9 mouse cellular contexts compared by ENCODE assay signal in genomic region chr8:105661167-105661566, GRCm38 (mm10). TPM values are rescaled to one million over a fixed set of nuclear protein-coding genes. Genes with fewer than 3 reads are reported as not detected.
DNase-seq lines count a peak whose midpoint lies in the region; ATAC-seq and TF ChIP-seq lines count a peak whose summit lies in the region.
"Had no signal": no experiment of that assay in that cellular context is flagged by ENCODE, and none has a peak within 500 bp of the region (broad histone marks: within the 10 kb centered on the region; RNA-seq: fewer than 3 reads in every experiment).

No protein-coding gene starts in this region.

- H3K4me3 ChIP-seq in liver, postnatal 0 days (ENCODE audit: low read depth, low read length): no peak overlapping the region
- H3K4me3 ChIP-seq in midbrain, embryonic 13.5 days (replicated peaks): no peak overlapping the region
- H3K4me3 ChIP-seq: neural tube, embryonic 13.5 days had no signal

- no peaks in the 10 kb centered on the region for H3K9me3 ChIP-seq in liver, postnatal 0 days (ENCODE audit: low read length)
- H3K9me3 ChIP-seq in midbrain, embryonic 13.5 days: no peaks in the 10 kb centered on the region
- H3K9me3 ChIP-seq: neural tube, embryonic 13.5 days had no signal

- H3K4me2 ChIP-seq in liver, postnatal 0 days (ENCODE audit: low read depth, low read length): no peak overlapping the region
- H3K4me2 ChIP-seq in midbrain, embryonic 13.5 days (replicated peaks): no peak overlapping the region
- H3K4me2 ChIP-seq: neural tube, embryonic 13.5 days had no signal

- H3K27ac ChIP-seq in liver, postnatal 0 days (ENCODE audit: low read depth): no peak overlapping the region
- H3K27ac ChIP-seq in midbrain, embryonic 13.5 days: no peak overlapping the region
- H3K27ac ChIP-seq: neural tube, embryonic 13.5 days had no signal

- TF ChIP-seq EP300 in liver, postnatal 0 days (IDR thresholded peaks at IDR 0.05; ENCODE audit: low read depth): no peak

- peaks cover 30% of the 10 kb centered on the region for H3K36me3 ChIP-seq in liver, postnatal 0 days (replicated peaks; ENCODE audit: insufficient read depth, low read length)
- H3K36me3 ChIP-seq in midbrain, embryonic 13.5 days: peaks cover 23% of the 10 kb centered on the region

- H3K4me1 ChIP-seq in liver, postnatal 0 days (ENCODE audit: insufficient read depth): no peaks in the 10 kb centered on the region
- H3K4me1 ChIP-seq in midbrain, embryonic 13.5 days (replicated peaks): peaks cover 6% of the 10 kb centered on the region; the same call in 1 of the 2 replicates
- H3K4me1 ChIP-seq: neural tube, embryonic 13.5 days had no signal

- no peak for ATAC-seq in liver, postnatal 0 days
- peak; percentile 85 for ATAC-seq in common myeloid progenitor, adult 5-6 weeks (replicated peaks; ENCODE audit: low read depth, poor library complexity, severe bottlenecking)
- no peak for ATAC-seq in midbrain, embryonic 13.5 days

- peak; percentile 63 for TF ChIP-seq CTCF in liver, postnatal 0 days (IDR thresholded peaks at IDR 0.05; ENCODE audit: low read depth)

- DNase-seq in embryo, embryonic 10 days (ENCODE audit: low spot score): peak; percentile 60
- no peak for DNase-seq in embryo, embryonic 9.5 days (ENCODE audit: extremely low spot score)
- DNase-seq in liver, postnatal 0 days: no peak
- no peak for DNase-seq in liver
- DNase-seq in naive thymus-derived CD4-positive, alpha-beta T cell, adult 2 months (ENCODE audit: low read depth): peak; percentile 75
- no peak for DNase-seq in ovary, postnatal 10 days (ENCODE audit: low spot score)

- WGBS in liver, postnatal 0 days (ENCODE audit: insufficient replicate concordance): 70% methylated on average over 3 of the region's 3 CpGs
- WGBS in midbrain, embryonic 13.5 days: 89% methylated on average over 3 of the region's 3 CpGs

- no peak overlapping the region for H3K9ac ChIP-seq in liver, postnatal 0 days (replicated peaks)
- H3K9ac ChIP-seq in midbrain, embryonic 13.5 days (replicated peaks): no peak overlapping the region
- H3K9ac ChIP-seq: neural tube, embryonic 13.5 days had no signal

- no peaks in the 10 kb centered on the region for H3K27me3 ChIP-seq in liver, postnatal 0 days (ENCODE audit: insufficient read depth, low read length)
- no peaks in the 10 kb centered on the region for H3K27me3 ChIP-seq in midbrain, embryonic 13.5 days
- H3K27me3 ChIP-seq: neural tube, embryonic 13.5 days had no signal

RNA-seq across cellular contexts. Expression of gene Agrp, which starts 24.0 kb away (rescaled TPM):
- 0.17 TPM in 1 of 2 replicates, not detected in the other for polyA plus RNA-seq in liver, postnatal 0 days (2015; fragmentation: Nextera tagmentation; extraction: Ambion mirVana)
- not detected in 2 replicates for total RNA-seq in common myeloid progenitor, adult 5-6 weeks (2017)
- polyA plus RNA-seq in midbrain, embryonic 13.5 days (2015; fragmentation: Nextera tagmentation; extraction: Ambion mirVana): 0.80 and 1.1 TPM in 2 replicates

RNA-seq across cellular contexts. Expression of gene Ctcf, which starts 24.8 kb away (rescaled TPM):
- 41.1 and 42.2 TPM in 2 replicates for polyA plus RNA-seq in liver, postnatal 0 days (2015; fragmentation: Nextera tagmentation; extraction: Ambion mirVana)
- total RNA-seq in common myeloid progenitor, adult 5-6 weeks (2017): 113 and 139 TPM in 2 replicates
- 135 and 136 TPM in 2 replicates for polyA plus RNA-seq in midbrain, embryonic 13.5 days (2015; fragmentation: Nextera tagmentation; extraction: Ambion mirVana)

RNA-seq across cellular contexts. Expression of gene Carmil2, which starts 24.9 kb away (rescaled TPM):
- polyA plus RNA-seq in liver, postnatal 0 days (2015; fragmentation: Nextera tagmentation; extraction: Ambion mirVana): 0.73 and 0.88 TPM in 2 replicates
- total RNA-seq in common myeloid progenitor, adult 5-6 weeks (2017): 2.9 and 4.3 TPM in 2 replicates
- polyA plus RNA-seq in midbrain, embryonic 13.5 days (2015; fragmentation: Nextera tagmentation; extraction: Ambion mirVana): 11.0 and 12.5 TPM in 2 replicates

RNA-seq across cellular contexts. Expression of gene Acd, which starts 39.7 kb away (rescaled TPM):
- 20.6 and 22.4 TPM in 2 replicates for polyA plus RNA-seq in liver, postnatal 0 days (2015; fragmentation: Nextera tagmentation; extraction: Ambion mirVana)
- 17.8 and 33.4 TPM in 2 replicates for total RNA-seq in common myeloid progenitor, adult 5-6 weeks (2017)
- polyA plus RNA-seq in midbrain, embryonic 13.5 days (2015; fragmentation: Nextera tagmentation; extraction: Ambion mirVana): 94.7 and 101 TPM in 2 replicates

RNA-seq across cellular contexts. Expression of gene Pard6a, which starts 39.8 kb away (rescaled TPM):
- polyA plus RNA-seq in liver, postnatal 0 days (2015; fragmentation: Nextera tagmentation; extraction: Ambion mirVana): 5.0 and 6.6 TPM in 2 replicates
- total RNA-seq in common myeloid progenitor, adult 5-6 weeks (2017): 0.41 and 11.5 TPM in 2 replicates
- polyA plus RNA-seq in midbrain, embryonic 13.5 days (2015; fragmentation: Nextera tagmentation; extraction: Ambion mirVana): 42.5 and 43.6 TPM in 2 replicates

Comparison
In these comparisons a context has a peak if more than half of its experiments do, and no peak if none do; other contexts are left out.
1. DNase-seq: peak in embryo, embryonic 10 days (single experiment) and naive thymus-derived CD4-positive, alpha-beta T cell, adult 2 months (single experiment); none in embryo, embryonic 9.5 days (single experiment), liver, postnatal 0 days (single experiment), liver (single experiment) and ovary, postnatal 10 days (single experiment).